Mouse (Mus musculus) spleen, embryonic (tissue): ENCODE data around the gene Drd1.

Experiments
- CTCF ChIA-PET: fragments of 350-600 bp; sonication (Branson Sonifier 250); formaldehyde crosslinking; loops from one replicate; lab custom pipeline; 2022; lab: Charles Lee

Drd1 gene

DNA sequence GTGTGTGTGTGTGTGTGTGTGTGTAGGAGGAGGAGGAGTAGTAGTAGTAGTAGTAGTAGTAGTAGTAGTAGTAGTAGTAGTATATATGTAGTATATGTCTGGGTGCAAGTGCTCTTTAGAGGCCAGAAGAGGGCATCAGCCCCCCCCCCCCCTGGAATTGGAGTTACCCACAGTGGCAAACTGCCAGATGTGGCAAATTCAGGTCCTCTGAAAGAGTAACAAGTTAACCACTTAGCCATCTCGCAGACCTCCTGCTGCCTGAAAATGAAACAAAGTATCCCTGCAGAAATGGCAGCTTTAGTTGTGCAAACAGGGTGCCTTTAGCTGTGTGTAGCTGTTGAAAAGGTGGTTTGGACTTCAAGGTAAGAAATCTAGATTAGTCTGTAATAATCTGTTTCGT, 18.0 kb upstream of the Drd1 start:
- CTCF ChIA-PET, result interaction anchor here (0.9 kb wide), 1 partner anchor 656 kb away, joined by 4 read pairs; no protein-coding TSS in a partner anchor

DNA sequence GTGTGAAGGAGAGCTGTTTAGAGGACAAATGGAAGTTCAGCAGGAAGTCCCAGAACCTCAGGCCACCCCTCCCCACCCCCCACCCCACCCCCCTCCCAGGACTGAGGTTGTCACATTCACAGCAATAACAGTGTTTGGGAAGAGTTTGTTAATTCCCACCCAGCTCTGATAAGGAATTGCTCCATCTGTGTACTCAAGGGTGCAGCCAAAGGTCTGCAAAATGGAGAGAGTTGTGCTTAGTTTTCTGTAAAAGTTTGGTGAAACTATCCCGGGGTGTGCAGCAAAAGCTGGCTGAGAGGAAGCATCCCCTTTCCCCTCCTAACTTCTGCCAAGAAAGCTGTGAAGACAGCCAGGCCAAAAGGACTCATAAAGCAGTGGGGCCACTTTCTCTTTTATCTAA, 17.6 kb upstream of the Drd1 start:
- CTCF ChIA-PET, result interaction anchor here (0.9 kb wide), 1 partner anchor 656 kb away, joined by 4 read pairs; no protein-coding TSS in a partner anchor

DNA sequence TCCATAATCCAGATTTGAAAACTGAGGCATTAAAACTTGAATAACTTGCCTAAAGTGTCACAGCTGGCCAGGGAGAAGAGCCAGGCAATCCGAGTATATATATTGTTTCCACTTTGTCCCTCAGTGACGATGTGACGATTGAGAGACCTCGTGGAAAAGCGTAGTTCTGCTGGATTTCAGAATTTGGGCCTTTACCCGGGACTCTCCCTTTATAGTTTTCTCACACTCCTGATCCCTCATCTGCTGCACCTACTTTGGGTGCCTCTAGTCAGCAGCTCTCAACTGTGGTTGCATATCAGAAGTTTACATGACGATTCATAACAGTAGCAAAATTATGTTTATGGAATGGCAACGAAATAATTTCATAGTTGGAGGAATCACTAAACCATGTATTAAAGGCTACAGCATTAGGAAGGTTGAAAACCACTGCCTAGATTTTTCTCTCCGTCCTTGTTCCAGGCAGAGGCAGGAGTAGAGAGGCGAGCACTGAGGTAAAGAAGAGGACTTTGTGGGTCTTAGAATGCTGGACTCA, 17.1 kb upstream of the Drd1 start:
- CTCF ChIA-PET, result interaction anchor here (0.9 kb wide), 1 partner anchor 656 kb away, joined by 4 read pairs; no protein-coding TSS in a partner anchor

DNA sequence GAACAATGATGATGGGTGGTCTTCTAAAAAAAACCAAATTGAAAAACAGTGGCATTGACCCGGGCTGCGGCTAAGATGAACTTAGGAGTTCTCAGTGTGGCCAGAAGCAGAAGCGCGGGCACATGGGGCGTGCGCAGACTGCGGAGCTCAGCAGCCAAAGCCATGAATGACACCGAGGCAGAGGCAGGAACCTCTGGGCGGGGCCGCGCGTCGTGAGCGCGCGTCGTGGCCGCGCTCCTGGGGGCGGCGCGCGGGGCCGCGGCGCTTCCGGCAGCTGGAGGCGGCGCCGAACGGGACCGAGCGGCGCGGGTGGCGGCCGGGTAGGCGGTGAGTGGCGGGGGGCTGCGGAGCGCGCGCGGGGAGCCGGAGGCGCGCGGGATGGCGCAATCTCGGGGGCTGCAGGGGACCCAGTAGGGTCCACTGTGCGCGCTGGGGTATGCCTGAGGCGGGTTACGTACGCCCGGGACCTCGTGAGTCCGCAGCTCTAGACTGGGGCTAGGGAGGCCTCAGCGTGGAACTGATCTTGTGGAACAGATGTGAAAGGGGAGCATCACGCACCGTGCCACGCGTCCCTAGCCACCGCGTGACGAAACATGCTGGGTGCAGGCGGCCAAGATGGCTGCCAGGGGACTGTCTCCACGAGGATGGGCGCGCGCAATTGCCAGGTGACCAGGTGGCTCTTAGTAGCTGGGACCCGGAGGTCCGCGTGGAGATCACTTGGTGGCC, 16.3 kb upstream of the Drd1 start, which contains the start of gene Sfxn1:
Sfxn1 (plus strand) TSS at position 264 of the 726 bp plus-strand sequence.
- CTCF ChIA-PET, result no interaction called here

DNA sequence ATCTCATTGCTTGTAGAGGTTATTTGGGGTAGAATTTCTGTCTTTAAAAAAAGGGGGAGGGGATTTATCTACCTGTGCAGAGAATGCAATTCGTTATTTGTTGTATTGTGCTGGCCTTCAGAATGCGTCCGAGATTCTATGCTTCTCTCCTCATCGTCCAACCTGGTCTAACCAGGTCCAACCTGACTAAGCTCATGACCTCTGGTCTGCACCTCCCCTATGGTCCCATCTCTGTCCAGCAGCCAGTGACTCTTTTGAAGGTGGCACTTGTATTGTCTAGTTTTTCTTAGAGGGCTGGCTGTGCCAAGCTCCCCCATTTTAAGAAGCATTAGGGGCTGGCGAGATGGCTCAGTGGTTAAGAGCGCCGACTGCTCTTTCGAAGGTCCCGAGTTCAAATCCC, 15.5 kb upstream of the Drd1 start:
- CTCF ChIA-PET, result interaction anchor here (0.6 kb wide), 1 partner anchor 796 kb away, joined by 3 read pairs; no protein-coding TSS in a partner anchor

DNA sequence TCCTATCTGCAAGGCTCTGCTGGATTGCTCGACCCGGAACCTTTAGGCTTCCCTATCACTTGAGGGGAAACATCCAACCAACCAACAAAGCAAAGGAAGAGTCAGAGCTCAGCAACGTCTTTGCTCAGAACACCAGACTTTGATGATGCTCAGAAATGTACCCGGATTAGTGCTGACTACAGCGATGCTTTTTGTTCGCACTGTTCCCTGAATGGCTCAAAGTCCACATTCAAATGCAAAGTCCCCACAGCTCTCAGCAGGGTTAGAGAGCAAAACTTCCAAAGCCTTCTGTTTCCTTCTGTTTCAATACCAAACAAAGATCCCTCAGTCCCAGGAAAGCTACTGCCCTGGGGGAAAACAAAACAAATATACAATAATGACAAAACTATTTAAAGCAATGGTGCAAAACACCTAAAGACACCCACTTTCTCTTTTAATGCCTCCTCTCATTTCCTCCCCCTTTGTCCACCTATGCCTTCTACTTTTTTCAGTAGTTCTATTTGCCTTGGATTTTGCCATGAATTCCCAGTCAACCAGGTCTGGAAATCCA, 12.2 kb upstream of the Drd1 start:
- CTCF ChIA-PET, result no interaction called here

DNA sequence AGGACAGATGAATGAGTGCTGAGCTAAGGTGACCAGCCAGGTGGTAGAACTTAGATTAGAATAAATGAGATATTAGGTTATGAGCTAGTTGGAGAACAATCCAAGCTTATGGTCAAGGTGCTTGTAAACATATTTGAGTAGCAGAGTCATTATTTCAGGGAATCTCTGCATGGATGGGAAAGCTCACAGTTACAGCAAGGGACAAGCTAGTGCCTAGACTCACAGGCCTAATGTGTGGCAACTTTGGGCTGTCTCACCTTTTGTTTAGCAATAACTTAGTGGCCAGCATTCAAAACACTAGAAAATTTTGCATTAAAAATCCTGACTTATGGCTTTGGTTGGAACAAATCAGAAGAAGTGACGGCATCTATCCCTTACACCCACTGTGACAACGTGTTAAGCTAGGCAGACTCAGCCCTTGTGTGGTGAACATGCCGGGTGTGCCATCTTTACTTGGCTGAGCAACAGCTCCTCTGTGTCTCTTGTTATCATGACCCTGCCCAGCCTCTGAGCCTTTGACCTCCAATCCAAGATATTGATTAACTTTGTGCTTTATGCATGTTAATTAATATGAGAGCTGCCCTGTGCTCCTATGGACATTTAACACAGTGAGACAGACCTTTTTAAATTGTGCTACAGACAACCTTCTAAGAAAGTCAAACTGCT, 10.7 kb upstream of the Drd1 start:
- CTCF ChIA-PET, result interaction anchor here (0.5 kb wide), 1 partner anchor 1239 kb away, joined by 3 read pairs; no protein-coding TSS in a partner anchor

DNA sequence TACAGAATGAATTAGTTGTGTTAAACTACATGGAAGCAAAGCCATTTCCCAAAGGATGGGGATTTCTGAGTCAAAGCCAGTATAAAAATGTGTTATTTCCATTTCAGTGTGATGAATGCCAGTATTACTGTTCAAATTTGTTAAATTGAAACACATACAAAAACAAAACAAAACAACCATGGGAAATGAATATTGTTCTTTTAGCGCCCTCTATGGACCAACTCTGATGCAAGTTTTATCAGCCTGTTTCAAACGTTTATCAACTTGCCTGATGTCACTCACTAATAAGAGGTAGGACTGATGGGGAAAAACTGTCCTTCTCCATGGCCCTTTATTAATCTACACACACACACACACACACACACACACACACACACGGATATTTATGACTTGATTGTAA, 7.8 kb upstream of the Drd1 start:
- CTCF ChIA-PET, result interaction anchor here (0.6 kb wide), 1 partner anchor 305 kb away, joined by 4 read pairs; no protein-coding TSS in a partner anchor

DNA sequence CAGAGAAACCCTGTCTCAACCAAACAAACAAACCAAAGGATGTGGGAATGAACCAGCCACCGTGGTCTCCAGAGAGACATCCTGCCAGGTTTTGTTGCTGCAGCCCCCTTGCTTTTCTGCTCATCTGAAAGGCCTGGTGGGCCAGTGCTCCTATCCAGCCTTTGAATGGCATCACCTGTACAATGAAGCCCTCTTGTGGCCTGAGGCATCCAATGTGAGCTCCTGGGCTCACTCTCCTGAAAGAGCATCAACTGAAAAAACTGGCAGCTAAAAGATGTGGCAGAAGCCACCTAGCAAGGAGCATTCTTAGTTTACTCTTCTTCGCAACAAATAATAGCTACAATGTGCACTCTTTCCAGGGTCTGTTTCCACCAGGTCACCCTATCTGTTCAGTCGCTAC, 6.6 kb upstream of the Drd1 start:
- CTCF ChIA-PET, result no interaction called here

DNA sequence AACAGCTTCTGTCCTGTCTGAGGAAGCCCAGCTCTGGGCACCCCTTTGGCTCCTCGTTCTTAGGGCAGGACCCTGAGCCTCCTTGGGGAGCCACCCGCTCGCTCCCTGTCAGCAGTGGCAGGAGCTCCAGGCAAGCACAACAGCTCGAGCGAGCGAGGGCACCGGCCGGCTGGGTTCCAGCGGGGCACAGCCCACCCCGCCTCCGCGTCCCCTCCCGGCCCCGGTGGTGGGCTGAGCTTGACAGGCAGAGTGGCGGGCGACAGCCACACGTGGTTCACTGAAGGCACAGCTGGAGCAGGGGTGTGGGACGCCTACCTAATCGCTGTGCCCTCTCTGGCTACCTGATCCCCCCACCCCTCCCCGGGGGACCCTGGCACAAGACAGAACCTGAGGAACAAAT, 543 bp downstream of the Drd1 start:
- CTCF ChIA-PET, result interaction anchor here (0.5 kb wide), 1 partner anchor 1222 kb away, joined by 3 read pairs; no protein-coding TSS in a partner anchor

DNA sequence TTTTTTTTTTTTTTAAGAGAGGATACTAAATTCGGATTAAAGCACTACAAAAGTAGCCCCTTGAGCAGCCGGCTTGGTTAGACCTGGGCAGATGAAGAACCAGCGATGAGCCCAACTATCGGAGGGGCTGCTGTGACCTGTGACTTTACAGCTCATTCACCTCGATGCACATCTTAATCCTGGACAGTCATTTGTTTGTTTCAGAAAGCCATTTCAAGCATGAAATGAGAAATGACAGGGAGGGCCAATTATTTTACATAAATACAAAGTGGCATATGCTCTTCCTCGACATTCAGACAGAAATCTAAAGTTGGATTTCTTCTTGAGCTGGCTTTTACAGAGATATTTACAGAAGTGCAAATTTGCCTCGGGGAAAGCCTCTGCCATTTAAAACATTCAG, 3.9 kb downstream of the Drd1 start:
- CTCF ChIA-PET, result interaction anchor here (0.6 kb wide), 1 partner anchor 108 kb away, joined by 4 read pairs; no protein-coding TSS in a partner anchor

DNA sequence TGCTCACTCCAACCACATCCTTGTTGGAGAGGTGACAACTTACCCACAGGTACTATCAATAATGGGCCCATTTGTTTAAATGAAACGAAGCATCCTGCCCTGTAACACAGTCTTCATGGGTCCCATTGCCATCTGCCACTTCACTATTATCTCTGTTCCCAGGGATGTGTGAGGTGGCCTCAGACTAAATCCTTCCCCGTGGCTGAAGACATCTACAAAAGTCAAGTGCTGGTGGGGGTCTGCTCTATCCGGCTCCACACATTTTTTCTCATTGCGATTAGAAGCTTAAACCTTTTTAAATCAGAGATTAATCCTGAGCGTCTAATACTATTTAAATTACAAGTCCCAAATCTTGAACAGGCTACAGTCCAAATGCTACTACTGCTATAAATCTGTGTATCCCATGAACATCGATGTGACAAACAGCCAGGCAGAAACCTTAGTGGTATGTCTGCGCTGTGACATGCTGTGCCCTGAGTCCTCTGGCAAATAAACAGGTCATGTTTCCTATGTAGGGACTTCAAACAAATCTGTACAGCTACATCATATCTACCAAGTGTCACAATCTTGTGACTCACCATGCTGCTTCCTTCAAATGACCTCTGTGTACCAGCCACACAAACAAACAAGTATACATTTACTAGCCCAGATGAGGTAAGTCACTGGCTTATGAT, 6.7 kb downstream of the Drd1 start:
- CTCF ChIA-PET, result no interaction called here

DNA sequence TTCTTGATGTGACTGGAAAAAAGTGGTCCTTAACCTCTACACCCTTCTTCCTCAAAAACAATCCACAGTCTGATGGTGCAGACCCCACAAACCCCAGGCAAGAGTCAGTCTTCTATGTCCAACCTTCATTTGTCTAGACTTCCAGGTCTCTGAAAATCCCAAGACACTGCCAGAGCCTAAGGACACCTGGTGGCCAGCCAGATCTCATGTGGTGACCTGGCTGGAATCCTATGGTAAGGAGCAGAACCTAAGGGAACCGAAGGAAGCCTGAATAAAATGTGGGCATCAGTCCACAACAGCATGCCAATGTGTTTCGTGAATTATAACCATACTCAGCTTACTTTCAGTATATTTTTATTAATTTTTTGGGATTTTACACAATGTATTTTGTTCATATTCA, 15.2 kb downstream of the Drd1 start:
- CTCF ChIA-PET, result no interaction called here

DNA sequence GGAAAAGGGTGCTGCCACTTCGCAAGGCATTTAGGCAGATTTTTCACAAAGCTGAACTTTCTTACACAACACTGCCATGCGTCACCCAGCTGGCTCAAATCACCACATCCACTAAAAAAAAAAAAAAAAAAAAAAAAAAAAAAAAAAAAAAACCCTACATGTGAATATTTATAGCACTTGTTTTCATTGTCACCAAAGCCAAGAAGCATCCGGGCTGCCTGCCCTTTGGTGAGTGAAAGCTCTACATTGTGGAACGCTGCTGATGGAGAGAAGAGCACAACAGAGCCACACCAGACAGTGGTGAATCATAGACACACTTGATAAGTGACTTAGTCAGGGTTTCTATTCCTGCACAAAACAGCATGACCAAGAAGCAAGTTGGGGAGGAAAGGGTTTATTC, 17.6 kb downstream of the Drd1 start:
- CTCF ChIA-PET, result no interaction called here

DNA sequence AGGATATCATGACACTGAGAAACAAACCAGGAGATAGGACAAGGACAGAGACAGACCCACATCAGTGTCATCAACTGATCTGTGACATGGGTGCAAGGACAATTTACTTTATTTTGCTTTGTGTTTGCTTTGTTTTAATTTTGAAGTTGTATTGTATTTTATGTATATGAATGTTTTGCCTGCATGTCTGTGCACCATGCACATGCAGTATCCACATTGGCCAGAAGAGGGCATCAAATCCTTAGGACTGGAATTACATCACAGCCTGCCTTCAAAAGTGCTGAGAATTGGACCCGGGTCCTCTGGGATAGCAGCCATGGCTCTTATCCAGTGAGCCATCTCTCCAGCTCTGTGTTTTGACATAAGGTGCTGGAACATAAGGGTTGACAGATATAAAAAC, 20.0 kb downstream of the Drd1 start:
- CTCF ChIA-PET, result no interaction called here

DNA sequence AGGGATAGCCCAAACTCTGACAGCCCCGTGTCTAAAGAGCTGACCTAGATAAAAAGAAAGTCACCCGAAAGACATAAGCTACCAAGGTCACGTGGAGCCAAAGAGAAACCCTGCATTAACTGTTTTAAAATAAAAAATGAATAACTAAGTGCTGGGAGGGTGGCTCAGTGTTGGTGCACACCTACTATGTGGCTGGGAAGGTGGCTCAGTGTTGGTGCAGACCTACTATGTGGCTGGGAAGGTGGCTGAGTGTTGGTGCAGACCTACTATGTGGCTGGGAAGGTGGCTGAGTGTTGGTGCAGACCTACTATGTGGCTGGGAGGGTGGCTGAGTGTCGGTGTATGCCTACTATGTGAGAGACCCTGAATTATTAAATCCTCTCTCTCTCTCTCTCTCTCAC, 21.9 kb downstream of the Drd1 start:
- CTCF ChIA-PET, result no interaction called here

DNA sequence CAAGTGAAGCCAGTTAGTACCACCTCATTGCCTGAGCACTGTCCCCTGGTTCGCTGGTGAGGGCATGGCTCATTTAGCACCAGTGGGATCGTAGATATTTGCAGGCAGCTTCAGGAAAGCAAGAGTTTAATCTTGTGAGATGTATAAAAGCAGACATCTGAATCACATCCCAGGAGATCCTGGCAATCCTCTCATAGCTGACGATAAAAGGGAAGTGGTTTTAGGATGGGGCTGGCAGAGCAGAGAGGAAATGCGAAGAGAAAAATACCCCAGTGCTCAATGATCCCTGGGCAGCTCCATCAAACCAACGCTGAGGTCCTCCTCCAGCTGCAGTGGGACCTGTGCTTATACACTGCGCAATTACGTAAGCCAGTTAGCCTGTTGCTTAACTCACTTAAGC, 28.4 kb downstream of the Drd1 start:
- CTCF ChIA-PET, result no interaction called here

DNA sequence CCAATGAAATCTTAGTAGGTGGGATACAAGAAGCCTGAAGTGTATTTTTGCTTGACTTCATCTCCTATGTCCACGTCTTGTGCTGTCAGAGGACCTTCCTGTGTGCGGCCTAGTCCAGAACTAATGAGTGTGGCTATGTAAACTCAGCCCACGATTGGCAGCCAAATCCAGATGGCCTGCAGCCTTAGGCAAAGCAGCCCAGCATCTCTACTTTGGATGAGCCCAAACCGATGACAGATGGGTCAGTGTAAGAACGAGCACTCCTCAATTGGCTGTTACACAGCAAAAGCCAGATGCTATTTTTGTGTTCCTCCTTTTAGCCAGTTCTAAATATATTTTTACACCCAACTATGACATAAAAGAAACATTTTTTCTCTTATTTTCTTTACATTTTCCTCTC, 32.2 kb downstream of the Drd1 start:
- CTCF ChIA-PET, result no interaction called here

DNA sequence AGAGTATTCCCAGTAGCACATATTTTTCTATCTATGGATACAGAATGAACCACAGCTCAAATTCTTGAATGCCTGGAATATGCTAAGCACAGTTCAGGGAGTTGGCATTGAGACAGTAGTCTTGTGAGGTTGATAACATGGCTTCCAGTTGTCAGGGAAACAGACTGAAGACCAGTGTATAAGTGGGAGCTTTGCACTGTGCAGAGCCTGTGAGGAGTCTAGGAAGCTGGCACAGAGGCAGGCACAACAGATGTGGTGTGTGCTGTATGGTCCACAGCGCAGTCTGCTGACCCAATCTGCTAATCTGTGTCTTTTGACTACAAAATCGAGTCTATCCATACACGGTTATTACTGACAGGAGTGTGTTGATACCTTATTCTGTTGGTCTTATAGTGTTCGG, 46.8 kb downstream of the Drd1 start:
- CTCF ChIA-PET, result no interaction called here
